Mouse (Mus musculus) brain, embryonic 18.5 days (tissue): ENCODE results near the gene Olfr609.
"Not testable (repeated sequence)": the region's sequence is repeated elsewhere in the genome, so short reads cannot be mapped to it uniquely, and the experiment has no call there.

Experiments
- DNase-seq: peaks from one replicate; pipeline ENCODE4 v3.0.0-alpha.2; 2012; ENCODE audit warnings: low read depth, low spot score

Gene Olfr609

GRCm38 (mm10) chr7:103497962-103498361, at the start of gene Olfr609:
Gene Olfr609 (minus strand): TSS chr7:103498062.
- DNase-seq, result no peak

- not testable (repeated sequence) for DNase-seq
Observed at GRCm38 (mm10) chr7:103542617-103543016, 44.8 kb upstream of the Olfr609 start, which contains the start of gene Olfr612. Gene Olfr612 (minus strand): TSS chr7:103542717.

GRCm38 (mm10) chr7:103520746-103521145, 22.9 kb upstream of the Olfr609 start, which contains the start of gene Olfr611:
Gene Olfr611 (minus strand): TSS chr7:103520846.
- not testable (repeated sequence) for DNase-seq

- no peak for DNase-seq
Observed at GRCm38 (mm10) chr7:103512022-103512421, 14.2 kb upstream of the Olfr609 start, which contains the start of gene Olfr610. Gene Olfr610 (minus strand): TSS chr7:103512122.

GRCm38 (mm10) chr7:103477106-103477505, 20.8 kb downstream of the Olfr609 start:
- DNase-seq, result not testable (repeated sequence)

DNA sequence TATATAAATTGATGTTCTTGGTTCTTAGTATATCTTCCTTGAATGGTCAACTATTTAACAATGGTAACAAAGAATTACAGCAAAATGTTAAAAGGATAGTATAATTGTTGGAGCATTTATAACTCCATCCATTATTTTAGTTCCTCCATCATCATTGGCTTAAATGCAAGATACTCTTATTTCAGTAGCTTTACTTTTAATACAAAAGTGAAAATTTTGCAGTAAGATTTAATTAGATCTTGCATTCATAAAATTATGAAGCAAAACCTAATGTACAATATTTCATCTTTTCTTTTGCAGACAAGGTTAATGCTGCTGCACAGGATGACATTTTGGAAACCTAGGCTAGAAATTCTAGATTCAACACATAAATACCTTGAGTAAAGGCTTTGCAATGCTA, 28.3 kb downstream of the Olfr609 start, which contains the start of gene Olfr608:
Gene Olfr608 (plus strand): TSS at position 301 of the 400 bp plus-strand sequence.
- DNase-seq, result no peak

DNA sequence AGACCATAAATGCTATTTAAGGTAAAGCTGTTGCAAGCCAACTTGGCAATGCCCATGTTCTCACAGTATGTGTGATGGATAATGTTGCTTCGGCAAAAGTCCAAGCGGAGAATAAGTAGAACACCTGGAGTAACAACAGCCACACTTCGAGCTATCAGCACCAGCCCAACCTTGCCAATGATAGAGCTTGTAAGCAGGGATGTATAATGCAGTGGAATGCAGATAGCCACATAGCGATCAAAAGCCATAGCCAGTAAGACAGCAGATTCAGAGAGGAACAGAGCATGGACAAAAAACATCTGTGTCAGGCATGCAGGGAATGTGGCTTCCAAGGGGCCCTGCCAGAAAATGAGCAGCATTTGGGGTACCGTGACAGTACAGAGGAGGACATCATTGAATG, 37.3 kb downstream of the Olfr609 start:
- no peak for DNase-seq

DNA sequence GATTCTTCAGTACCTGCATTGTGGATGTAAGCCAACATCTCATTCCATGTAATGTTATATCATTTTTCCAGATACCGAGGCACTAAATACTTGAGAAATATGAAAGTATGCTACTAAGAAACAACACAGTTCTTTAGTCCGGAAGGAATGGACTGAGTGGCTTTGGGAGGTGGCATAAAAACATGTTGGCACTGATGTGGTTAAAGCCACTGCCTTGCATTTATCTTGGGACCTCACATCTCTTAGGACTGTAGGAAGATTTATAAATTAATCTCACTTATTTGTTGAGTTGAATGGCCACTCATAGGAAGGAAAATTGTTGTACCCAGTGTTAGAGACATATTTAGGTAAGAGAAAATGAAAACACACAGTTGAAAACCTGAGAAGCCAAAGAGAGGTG, 49.1 kb downstream of the Olfr609 start, which contains the start of gene Olfr606:
Gene Olfr606 (plus strand): TSS at position 301 of the 400 bp plus-strand sequence.
- no peak for DNase-seq

- DNase-seq, result no peak
Observed at GRCm38 (mm10) chr7:103445339-103445738, 52.5 kb downstream of the Olfr609 start, which contains the start of gene Olfr605. Gene Olfr605 (minus strand): TSS chr7:103445439.
